Mouse (Mus musculus) brain, embryonic 18.5 days (tissue): Measurements from ENCODE around the gene Fmnl1.

Experiments
- DNase-seq: peaks from one replicate; pipeline ENCODE4 v3.0.0-alpha.2; 2012; ENCODE audit warnings: low read depth, low spot score

The Fmnl1 gene

GRCm38 (mm10) chr11:103181349-103181748 lies 10.4 kb downstream of the Fmnl1 start:
- no peak for DNase-seq

DNA sequence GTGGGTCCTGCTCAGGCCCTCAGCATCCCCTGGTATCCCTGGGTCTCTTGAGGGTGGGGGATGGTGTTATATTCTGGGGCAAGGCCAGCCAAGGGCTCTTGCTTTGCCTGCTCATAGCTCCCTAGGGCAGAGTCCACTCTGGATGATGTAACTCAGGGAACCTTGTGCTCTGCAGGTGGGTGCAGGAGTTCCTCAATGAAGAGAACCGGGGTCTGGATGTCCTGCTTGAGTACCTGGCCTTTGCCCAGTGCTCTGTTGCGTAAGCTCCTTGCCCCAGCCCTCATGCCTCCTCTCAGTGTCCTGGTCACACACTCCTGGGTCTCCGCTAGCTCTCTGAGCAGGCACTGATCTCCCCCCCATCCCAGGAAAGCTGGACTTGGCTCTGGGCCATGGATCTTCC lies 11.0 kb downstream of the Fmnl1 start:
- no peak for DNase-seq

- no peak for DNase-seq
Observed at GRCm38 (mm10) chr11:103184891-103185290, 14.0 kb downstream of the Fmnl1 start.

DNA sequence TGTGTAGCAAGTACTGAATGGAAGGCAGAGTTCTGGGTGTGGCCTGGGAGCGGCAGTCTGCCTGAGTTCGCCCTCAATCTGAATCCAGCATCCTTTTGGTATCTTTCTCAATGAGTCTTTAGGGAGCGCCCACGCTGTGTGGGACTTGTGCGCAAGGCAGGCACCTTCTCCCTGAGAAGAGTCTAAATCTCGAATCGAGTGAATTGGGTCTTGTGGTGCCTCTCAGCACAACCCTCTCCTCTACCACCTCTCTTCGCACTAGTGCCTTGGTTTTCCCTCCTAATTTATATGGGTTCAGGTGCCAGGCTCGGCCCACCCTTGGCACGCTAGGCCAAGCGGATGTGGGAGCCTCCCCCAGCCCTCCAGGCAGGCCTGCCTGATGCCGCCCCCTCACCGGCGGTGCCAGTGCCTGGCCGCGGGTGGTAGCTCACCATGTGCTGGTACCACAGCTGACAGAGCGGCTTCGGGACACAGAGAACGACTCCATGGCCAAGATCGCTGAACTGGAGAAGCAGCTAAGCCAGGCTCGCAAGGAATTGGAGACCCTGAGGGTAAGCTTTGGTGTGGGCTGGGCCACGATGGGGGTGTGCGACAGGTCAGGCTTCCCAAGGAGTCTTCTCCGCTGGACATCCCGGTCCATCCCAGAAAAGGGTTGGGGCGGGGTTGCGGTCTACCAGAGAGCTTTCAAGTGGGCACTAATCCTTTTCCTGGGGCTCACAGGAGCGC lies 21.5 kb downstream of the Fmnl1 start:
- no peak for DNase-seq

GRCm38 (mm10) chr11:103192956-103193824 lies 22.3 kb downstream of the Fmnl1 start:
- DNase-seq: no peak

DNA sequence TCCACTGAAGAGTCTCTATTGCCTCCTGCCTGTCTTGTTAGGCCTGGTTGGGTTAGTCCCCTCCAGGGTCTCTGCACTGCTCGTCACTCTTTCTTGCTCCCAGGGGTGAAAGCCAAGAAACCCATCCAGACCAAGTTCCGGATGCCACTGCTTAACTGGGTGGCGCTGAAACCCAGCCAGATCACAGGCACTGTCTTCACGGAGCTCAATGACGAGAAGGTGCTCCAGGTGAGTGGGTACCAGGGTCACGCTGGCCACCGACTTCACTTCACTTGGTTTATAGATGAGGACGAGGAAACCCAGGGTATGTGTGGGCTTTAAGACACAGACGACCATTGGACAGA lies 22.9 kb downstream of the Fmnl1 start:
- DNase-seq: no peak

- DNase-seq: no peak
Observed at GRCm38 (mm10) chr11:103195236-103195635, 24.3 kb downstream of the Fmnl1 start.

- no peak for DNase-seq
Observed at GRCm38 (mm10) chr11:103195656-103196055, 24.7 kb downstream of the Fmnl1 start.

DNA sequence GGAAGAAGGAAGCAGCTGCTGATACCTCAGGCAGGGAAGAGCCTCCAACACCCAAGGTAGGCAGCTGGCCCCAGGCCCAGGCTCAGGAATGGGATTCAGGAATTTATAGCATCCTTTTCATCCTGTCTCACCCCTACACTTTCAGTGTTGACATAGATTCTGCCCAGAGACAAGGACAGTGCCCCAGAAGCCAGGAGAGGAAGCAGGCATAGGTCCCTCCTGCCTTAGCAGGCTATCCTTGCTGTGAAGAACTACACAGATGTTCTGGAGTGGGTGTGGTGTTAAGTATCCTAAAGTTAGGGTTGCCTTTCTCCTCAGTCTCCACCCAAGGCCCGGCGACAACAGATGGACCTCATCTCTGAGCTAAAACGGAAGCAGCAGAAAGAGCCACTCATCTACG lies 26.4 kb downstream of the Fmnl1 start:
- DNase-seq: no peak

DNA sequence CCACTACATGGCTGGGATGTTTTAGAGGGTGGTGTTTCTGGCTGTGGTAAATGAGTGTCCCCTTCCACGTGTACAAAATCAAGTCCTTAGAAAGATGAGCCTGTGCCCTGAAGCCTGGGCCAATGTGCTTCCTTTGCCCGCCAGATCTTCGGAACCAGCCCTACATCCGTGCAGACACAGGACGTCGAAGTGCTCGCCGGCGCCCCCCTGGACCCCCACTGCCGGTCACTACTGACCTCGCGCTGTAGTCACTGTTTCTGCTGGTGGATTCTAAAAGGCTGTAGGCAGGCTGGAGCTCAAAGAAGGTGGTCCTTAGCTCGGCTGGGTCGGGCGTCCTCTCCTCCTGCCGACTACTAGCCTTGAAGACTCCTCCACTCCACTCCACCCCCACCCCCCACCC lies 27.4 kb downstream of the Fmnl1 start:
- DNase-seq: no peak

- DNase-seq: peak; percentile 49
Observed at GRCm38 (mm10) chr11:103198911-103199803, 28.2 kb downstream of the Fmnl1 start.

- DNase-seq: no peak
Observed at GRCm38 (mm10) chr11:103201664-103202063, 30.8 kb downstream of the Fmnl1 start.

DNA sequence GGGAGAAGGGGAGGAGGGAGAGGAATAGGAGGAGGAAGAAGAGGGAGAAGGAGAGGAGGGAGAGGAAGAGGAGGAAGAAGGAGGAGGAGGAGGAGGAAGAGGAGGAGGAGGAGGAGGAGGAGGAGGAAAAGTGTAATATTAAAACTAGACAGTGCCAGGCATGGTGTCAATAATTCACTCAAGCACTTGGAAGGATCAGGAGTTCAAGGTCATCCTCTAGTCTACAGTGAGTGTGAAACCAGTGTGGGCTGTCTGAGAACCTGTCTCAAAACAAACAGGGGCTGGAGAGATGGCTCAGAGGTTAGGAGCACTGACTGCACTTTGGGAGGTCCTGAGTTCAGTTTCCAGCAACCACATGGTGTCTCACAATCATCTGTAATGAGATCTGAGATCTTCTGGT lies 31.5 kb downstream of the Fmnl1 start:
- no peak for DNase-seq

GRCm38 (mm10) chr11:103206203-103206602 lies 35.3 kb downstream of the Fmnl1 start:
- DNase-seq: no peak

DNA sequence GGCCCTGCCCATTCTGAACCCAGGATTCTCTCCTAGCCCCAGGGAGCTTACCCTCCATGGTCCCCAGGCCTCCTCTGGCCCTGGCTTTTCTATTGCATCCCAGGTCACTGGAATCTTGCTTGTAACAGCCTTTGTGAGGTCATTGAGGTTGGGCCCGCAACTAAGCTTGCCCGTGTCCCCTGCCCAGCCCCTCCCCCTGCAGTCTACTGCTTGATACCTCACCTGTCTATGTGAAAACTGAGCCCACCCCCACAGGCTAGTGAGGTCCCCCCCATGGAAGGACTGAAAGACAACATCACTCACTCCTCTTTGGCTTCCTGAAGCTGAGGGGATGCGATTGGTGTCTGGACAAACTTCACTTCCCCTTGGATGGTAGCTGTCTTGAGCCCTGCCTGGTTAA lies 37.6 kb downstream of the Fmnl1 start, which contains the start of gene 1700023F06Rik:
Gene 1700023F06Rik (minus strand): TSS at position 101 of the 400 bp plus-strand sequence.
- DNase-seq: no peak

DNA sequence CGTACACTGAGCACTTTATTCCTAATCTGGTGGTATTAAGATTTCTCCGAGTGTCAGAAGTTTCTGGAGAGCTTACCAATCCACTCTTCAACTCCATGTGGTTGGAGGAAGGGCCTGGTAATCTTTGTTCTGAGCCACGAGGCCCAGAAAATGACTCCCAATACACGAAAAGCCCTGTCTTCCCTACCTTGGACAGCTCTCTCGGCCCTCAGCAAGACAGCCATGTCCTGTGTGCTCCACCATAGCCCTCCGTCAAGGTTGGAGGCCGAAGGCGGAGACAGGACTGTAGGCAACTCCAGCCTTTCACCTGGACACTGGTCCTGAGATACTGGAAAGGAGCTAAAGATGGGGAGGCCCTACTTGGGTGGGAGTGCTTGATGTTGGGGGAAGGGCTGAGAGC lies 39.4 kb downstream of the Fmnl1 start:
- no peak for DNase-seq

DNA sequence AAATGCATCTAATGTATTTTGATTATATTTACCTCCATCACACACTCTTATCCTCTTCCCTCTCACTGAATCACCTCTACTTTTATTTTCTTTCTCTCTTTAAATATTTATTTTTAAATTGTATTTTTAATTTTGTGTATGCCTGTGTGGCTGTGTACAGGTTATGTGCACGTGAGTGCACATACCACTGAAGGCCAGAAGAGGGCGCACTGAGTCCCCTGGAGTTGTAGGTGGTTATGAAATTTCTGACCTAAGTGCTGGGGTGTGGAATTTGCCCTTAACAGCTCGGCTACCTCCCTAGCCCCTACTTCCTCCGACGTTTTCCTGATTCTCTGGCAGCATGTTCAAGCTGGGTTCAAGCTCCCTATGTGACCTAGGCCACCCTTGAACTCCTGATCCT lies 42.8 kb downstream of the Fmnl1 start:
- no peak for DNase-seq

- no peak for DNase-seq
Observed at GRCm38 (mm10) chr11:103215355-103215754, 44.4 kb downstream of the Fmnl1 start.

GRCm38 (mm10) chr11:103217790-103218516 lies 47.0 kb downstream of the Fmnl1 start, which contains the start of gene Spata32:
TSS of gene Spata32 (minus strand) at chr11:103218432.
- DNase-seq: peak; percentile 60

DNA sequence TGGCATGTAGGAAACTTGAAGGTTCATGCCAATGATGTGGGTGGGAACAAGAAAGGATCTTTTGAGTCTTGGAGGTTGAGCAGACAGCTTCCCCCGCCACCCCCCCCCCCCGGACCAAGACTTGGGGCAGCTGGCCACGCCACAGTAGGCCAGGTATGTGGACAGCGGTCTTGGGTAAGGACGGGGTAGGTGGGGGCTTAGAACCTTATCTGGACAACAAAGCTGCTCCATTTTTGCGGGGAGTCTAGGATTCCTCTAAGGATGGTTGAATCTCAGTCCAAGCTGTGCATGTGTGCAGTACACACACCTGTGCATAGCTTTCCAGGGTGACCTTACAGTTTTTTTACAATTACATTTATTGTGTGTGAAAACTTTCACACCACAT lies 47.6 kb downstream of the Fmnl1 start:
- no peak for DNase-seq

GRCm38 (mm10) chr11:103219259-103219658 lies 48.4 kb downstream of the Fmnl1 start:
- DNase-seq: no peak
